Mouse (Mus musculus): ENCODE results near the gene Atg5. TPM values are rescaled to one million over a fixed set of nuclear protein-coding genes. Genes with fewer than 3 reads are reported as not detected.
A peak's percentile ranks its signal among the peaks of the same experiment; 100 is the strongest.

The Atg5 gene
- polyA plus RNA-seq, 1 experiment from 2014 or later: 38.4 TPM

GRCm38 (mm10) chr10:44366186-44366585 lies 98.0 kb downstream of the Atg5 start:
- no peak for DNase-seq (ENCODE audit: low spot score)
- H3K4me3 ChIP-seq: no peak overlapping the region
- H3K9me3 ChIP-seq: no peaks in the 10 kb centered on the region
- 86% methylated on average over 2 of the region's 2 CpGs for WGBS
- peaks cover 3% of the 10 kb centered on the region; the same call in 1 of the 2 replicates for H3K36me3 ChIP-seq
- peaks cover 13% of the 10 kb centered on the region; the same call in 1 of the 2 replicates for H3K4me1 ChIP-seq
- no peaks in the 10 kb centered on the region for H3K27me3 ChIP-seq (ENCODE audit: insufficient read depth, poor library complexity, severe bottlenecking)
- H3K27ac ChIP-seq: no peak overlapping the region

- no peak for DNase-seq (ENCODE audit: low spot score)
- 66% methylated on average over 12 of the region's 12 CpGs for WGBS
- peaks cover 8% of the 10 kb centered on the region; the same call in 1 of the 2 replicates for H3K4me1 ChIP-seq
- no peaks in the 10 kb centered on the region for H3K9me3 ChIP-seq
- H3K27ac ChIP-seq: no peak overlapping the region
- peaks cover 3% of the 10 kb centered on the region; the same call in 1 of the 2 replicates for H3K36me3 ChIP-seq
- no peak overlapping the region for H3K4me3 ChIP-seq
- no peaks in the 10 kb centered on the region for H3K27me3 ChIP-seq (ENCODE audit: insufficient read depth, poor library complexity, severe bottlenecking)
Measured at GRCm38 (mm10) chr10:44367043-44367442, 98.9 kb downstream of the Atg5 start.

- WGBS: 57% methylated on average over 12 of the region's 13 CpGs
Measured at GRCm38 (mm10) chr10:44368596-44368995, 100.4 kb downstream of the Atg5 start.

GRCm38 (mm10) chr10:44370666-44371065 lies 102.5 kb downstream of the Atg5 start:
- Histone ChIP-seq H3K4me1 (0 out of 2 replicates have a peak, but pooled peaks cover 3% of the 10 kb centered on the region), H3K9me3 (no peaks in the 10 kb centered on the region), H3K27ac (no peak overlapping the region), H3K4me3 (no peak overlapping the region), H3K27me3 (ENCODE audit: insufficient read depth, poor library complexity, severe bottlenecking) (no peaks in the 10 kb centered on the region), H3K36me3 (no peaks in the 10 kb centered on the region)
- no peak for DNase-seq (ENCODE audit: low spot score)
- WGBS: 60% methylated on average over 6 of the region's 6 CpGs

More at GRCm38 (mm10) chr10:44368596-44368995, 100.4 kb downstream of the Atg5 start:
- no peak overlapping the region for H3K27ac ChIP-seq
- H3K4me1 ChIP-seq: peaks cover 8% of the 10 kb centered on the region; the same call in 1 of the 2 replicates
- no peaks in the 10 kb centered on the region for H3K27me3 ChIP-seq (ENCODE audit: insufficient read depth, poor library complexity, severe bottlenecking)
- H3K9me3 ChIP-seq: no peaks in the 10 kb centered on the region
- H3K36me3 ChIP-seq: no peaks in the 10 kb centered on the region
- no peak overlapping the region for H3K4me3 ChIP-seq
- no peak for DNase-seq (ENCODE audit: low spot score)

GRCm38 (mm10) chr10:44372210-44372609 lies 104.1 kb downstream of the Atg5 start:
- no peaks in the 10 kb centered on the region for H3K36me3 ChIP-seq
- WGBS: 75% methylated on average over 3 of the region's 3 CpGs

GRCm38 (mm10) chr10:44374678-44375077 lies 106.5 kb downstream of the Atg5 start:
- no peak overlapping the region for H3K27ac ChIP-seq
- no peaks in the 10 kb centered on the region for H3K4me1 ChIP-seq
- H3K9me3 ChIP-seq: no peaks in the 10 kb centered on the region
- WGBS: 56% methylated on average over 2 of the region's 2 CpGs
- no peaks in the 10 kb centered on the region for H3K27me3 ChIP-seq (ENCODE audit: insufficient read depth, poor library complexity, severe bottlenecking)
- no peak overlapping the region for H3K4me3 ChIP-seq
- DNase-seq (ENCODE audit: low spot score): no peak
- no peaks in the 10 kb centered on the region for H3K36me3 ChIP-seq

More at GRCm38 (mm10) chr10:44372210-44372609, 104.1 kb downstream of the Atg5 start:
- H3K27ac ChIP-seq: no peak overlapping the region
- H3K9me3 ChIP-seq: no peaks in the 10 kb centered on the region
- 0 out of 2 replicates have a peak, but pooled peaks cover 3% of the 10 kb centered on the region for H3K4me1 ChIP-seq
- DNase-seq (ENCODE audit: low spot score): no peak
- no peak overlapping the region for H3K4me3 ChIP-seq
- H3K27me3 ChIP-seq (ENCODE audit: insufficient read depth, poor library complexity, severe bottlenecking): no peaks in the 10 kb centered on the region

- Histone ChIP-seq H3K9me3 (no peaks in the 10 kb centered on the region), H3K36me3 (no peaks in the 10 kb centered on the region), H3K27me3 (ENCODE audit: insufficient read depth, poor library complexity, severe bottlenecking) (no peaks in the 10 kb centered on the region), H3K4me1 (peaks cover 5% of the 10 kb centered on the region), H3K4me3 (no peak overlapping the region), H3K27ac (no peak overlapping the region)
- DNase-seq (ENCODE audit: low spot score): no peak
- whole genome bisulfite sequencing: 90% methylated on average over 1 of the region's 1 CpGs
Measured at GRCm38 (mm10) chr10:44375501-44375900, 107.3 kb downstream of the Atg5 start.

GRCm38 (mm10) chr10:44377821-44378220 lies 109.7 kb downstream of the Atg5 start:
- Histone ChIP-seq H3K4me3 (no peak overlapping the region), H3K9me3 (no peaks in the 10 kb centered on the region), H3K4me1 (peaks cover 19% of the 10 kb centered on the region), H3K27ac (no peak overlapping the region), H3K27me3 (ENCODE audit: insufficient read depth, poor library complexity, severe bottlenecking) (no peaks in the 10 kb centered on the region), H3K36me3 (no peaks in the 10 kb centered on the region)
- WGBS: 29% methylated on average over 5 of the region's 5 CpGs
- no peak for DNase-seq (ENCODE audit: low spot score)

GRCm38 (mm10) chr10:44378403-44378802 lies 110.2 kb downstream of the Atg5 start:
- DNase-seq (ENCODE audit: low spot score): no peak
- H3K4me1 ChIP-seq: peaks cover 19% of the 10 kb centered on the region
- H3K27me3 ChIP-seq (ENCODE audit: insufficient read depth, poor library complexity, severe bottlenecking): 0 out of 2 replicates have a peak, but pooled peaks cover 3% of the 10 kb centered on the region
- H3K36me3 ChIP-seq: no peaks in the 10 kb centered on the region
- no peak overlapping the region for H3K27ac ChIP-seq
- H3K4me3 ChIP-seq: no peak overlapping the region
- whole genome bisulfite sequencing: 76% methylated on average over 5 of the region's 5 CpGs
- H3K9me3 ChIP-seq: no peaks in the 10 kb centered on the region

- 0 out of 2 replicates have a peak, but pooled peaks cover 8% of the 10 kb centered on the region for H3K27me3 ChIP-seq (ENCODE audit: insufficient read depth, poor library complexity, severe bottlenecking)
- peaks cover 19% of the 10 kb centered on the region for H3K4me1 ChIP-seq
- H3K27ac ChIP-seq: peak overlapping the region; percentile 70; the same call in 1 of the 2 replicates
- WGBS: 45% methylated on average over 20 of the region's 20 CpGs
- DNase-seq (ENCODE audit: low spot score): no peak
- H3K4me3 ChIP-seq: no peak overlapping the region
- no peaks in the 10 kb centered on the region for H3K9me3 ChIP-seq
- H3K36me3 ChIP-seq: no peaks in the 10 kb centered on the region
Measured at GRCm38 (mm10) chr10:44380476-44381208, 112.5 kb downstream of the Atg5 start.

GRCm38 (mm10) chr10:44381397-44381796 lies 113.2 kb downstream of the Atg5 start:
- Histone ChIP-seq H3K4me1 (peaks cover 19% of the 10 kb centered on the region), H3K27me3 (ENCODE audit: insufficient read depth, poor library complexity, severe bottlenecking) (0 out of 2 replicates have a peak, but pooled peaks cover 8% of the 10 kb centered on the region), H3K27ac (peak overlapping the region; percentile 70; the same call in 1 of the 2 replicates), H3K36me3 (no peaks in the 10 kb centered on the region), H3K9me3 (no peaks in the 10 kb centered on the region), H3K4me3 (no peak overlapping the region)
- 33% methylated on average over 3 of the region's 3 CpGs for WGBS
- DNase-seq (ENCODE audit: low spot score): no peak

- Histone ChIP-seq H3K36me3 (no peaks in the 10 kb centered on the region), H3K9me3 (no peaks in the 10 kb centered on the region), H3K4me1 (peaks cover 19% of the 10 kb centered on the region), H3K4me3 (no peak overlapping the region), H3K27me3 (ENCODE audit: insufficient read depth, poor library complexity, severe bottlenecking) (0 out of 2 replicates have a peak, but pooled peaks cover 8% of the 10 kb centered on the region), H3K27ac (no peak overlapping the region)
- 95% methylated on average over 12 of the region's 12 CpGs for WGBS
- DNase-seq (ENCODE audit: low spot score): no peak
Measured at GRCm38 (mm10) chr10:44381948-44382347, 113.8 kb downstream of the Atg5 start.

GRCm38 (mm10) chr10:44383213-44383612 lies 115.1 kb downstream of the Atg5 start:
- H3K27ac ChIP-seq: no peak overlapping the region
- H3K9me3 ChIP-seq: no peaks in the 10 kb centered on the region
- WGBS: 76% methylated on average over 10 of the region's 10 CpGs
- no peaks in the 10 kb centered on the region for H3K36me3 ChIP-seq
- H3K27me3 ChIP-seq (ENCODE audit: insufficient read depth, poor library complexity, severe bottlenecking): 0 out of 2 replicates have a peak, but pooled peaks cover 8% of the 10 kb centered on the region
- H3K4me3 ChIP-seq: no peak overlapping the region
- DNase-seq (ENCODE audit: low spot score): no peak
- H3K4me1 ChIP-seq: peaks cover 19% of the 10 kb centered on the region
